ENCODE assay signal across 7 mouse cellular contexts in genomic region chr3:41081474-41082301, GRCm38 (mm10). TPM values are rescaled to one million over a fixed set of nuclear protein-coding genes. Genes with fewer than 3 reads are reported as not detected.
A peak's percentile ranks its signal among the peaks of the same experiment; 100 is the strongest.
DNase-seq lines count a peak whose midpoint lies in the region; ATAC-seq and TF ChIP-seq lines count a peak whose summit lies in the region.

No protein-coding gene starts in this region.

- no peak for TF ChIP-seq POLR2A in myocyte (IDR thresholded peaks at IDR 0.05; ENCODE audit: insufficient read length, low read depth)

- peak; percentile 43 for DNase-seq in CD4-positive helper T cell, adult 2 months (ENCODE audit: low read depth, low spot score)
- peak; percentile 57 for DNase-seq in MN1 (ENCODE audit: low spot score)
- DNase-seq in hindbrain, embryonic 11.5 days (ENCODE audit: low spot score), result peak; percentile 48
- DNase-seq in layer of hippocampus, adult 11-12 months (ENCODE audit: low spot score), result no peak

- WGBS in embryonic facial prominence, embryonic 15.5 days, result 2% methylated on average over 23 of the region's 23 CpGs
- 4% methylated on average over 23 of the region's 23 CpGs for WGBS in hindbrain, embryonic 11.5 days
- WGBS in limb, embryonic 15.5 days, result 1% methylated on average over 23 of the region's 23 CpGs

- peak overlapping the region; percentile 81 for H3K9ac ChIP-seq in embryonic facial prominence, embryonic 15.5 days
- peak overlapping the region; percentile 80 for H3K9ac ChIP-seq in hindbrain, embryonic 11.5 days (ENCODE audit: low read depth, low read length)
- peak overlapping the region; percentile 78 for H3K9ac ChIP-seq in limb, embryonic 15.5 days

- no peaks in the 10 kb centered on the region for H3K9me3 ChIP-seq in embryonic facial prominence, embryonic 15.5 days (replicated peaks)
- H3K9me3 ChIP-seq in hindbrain, embryonic 11.5 days (ENCODE audit: control insufficient read depth, low read length), result no peaks in the 10 kb centered on the region
- H3K9me3 ChIP-seq in limb, embryonic 15.5 days, result no peaks in the 10 kb centered on the region

- H3K4me3 ChIP-seq in embryonic facial prominence, embryonic 15.5 days (replicated peaks), result peak overlapping the region; percentile 92
- H3K4me3 ChIP-seq in hindbrain, embryonic 11.5 days (ENCODE audit: low read depth, low read length), result peak overlapping the region; percentile 88
- H3K4me3 ChIP-seq in limb, embryonic 15.5 days, result peak overlapping the region; percentile 96
- H3K4me3 ChIP-seq in myocyte, result peak overlapping the region; percentile 49

- peaks cover 59% of the 10 kb centered on the region for H3K79me2 ChIP-seq in myocyte (ENCODE audit: control insufficient read depth, insufficient read depth)

- peaks cover 13% of the 10 kb centered on the region for H3K4me1 ChIP-seq in embryonic facial prominence, embryonic 15.5 days
- 0 out of 2 replicates have a peak, but pooled peaks cover 6% of the 10 kb centered on the region for H3K4me1 ChIP-seq in hindbrain, embryonic 11.5 days (replicated peaks; ENCODE audit: control insufficient read depth, insufficient read depth, low read length)
- peaks cover 10% of the 10 kb centered on the region for H3K4me1 ChIP-seq in limb, embryonic 15.5 days

- peak overlapping the region; percentile 91 for H3K27ac ChIP-seq in embryonic facial prominence, embryonic 15.5 days (replicated peaks)
- peak overlapping the region; percentile 67; the same call in 1 of the 2 replicates for H3K27ac ChIP-seq in hindbrain, embryonic 11.5 days (ENCODE audit: low read depth, low read length)
- H3K27ac ChIP-seq in limb, embryonic 15.5 days, result peak overlapping the region; percentile 90

- peak overlapping the region; percentile 72 for H3ac ChIP-seq in myocyte (ENCODE audit: control insufficient read depth, insufficient read length)

- no peaks in the 10 kb centered on the region for H3K36me3 ChIP-seq in embryonic facial prominence, embryonic 15.5 days
- no peaks in the 10 kb centered on the region for H3K36me3 ChIP-seq in hindbrain, embryonic 11.5 days (ENCODE audit: control insufficient read depth, insufficient read depth, low read length)
- H3K36me3 ChIP-seq in limb, embryonic 15.5 days, result no peaks in the 10 kb centered on the region
- no peaks in the 10 kb centered on the region for H3K36me3 ChIP-seq in myocyte (ENCODE audit: control insufficient read depth, insufficient read depth)

- H3K27me3 ChIP-seq in embryonic facial prominence, embryonic 15.5 days, result no peaks in the 10 kb centered on the region
- no peaks in the 10 kb centered on the region for H3K27me3 ChIP-seq in hindbrain, embryonic 11.5 days (ENCODE audit: control insufficient read depth, insufficient read depth, low read length)
- H3K27me3 ChIP-seq in limb, embryonic 15.5 days, result no peaks in the 10 kb centered on the region
- no peaks in the 10 kb centered on the region for H3K27me3 ChIP-seq in myocyte (ENCODE audit: control insufficient read depth, insufficient read depth, insufficient read length)

- ATAC-seq in embryonic facial prominence, embryonic 15.5 days (ENCODE audit: insufficient number of reproducible peaks, low FRiP score, low TSS enrichment, low read depth), result no peak
- ATAC-seq in hindbrain, embryonic 11.5 days (ENCODE audit: low FRiP score), result no peak
- no peak for ATAC-seq in limb, embryonic 15.5 days (ENCODE audit: insufficient number of reproducible peaks, low FRiP score, low TSS enrichment, low read depth)

- H3K4me2 ChIP-seq in embryonic facial prominence, embryonic 15.5 days (replicated peaks), result peak overlapping the region; percentile 77
- H3K4me2 ChIP-seq in hindbrain, embryonic 11.5 days (replicated peaks; ENCODE audit: low read depth, low read length), result peak overlapping the region; percentile 74
- peak overlapping the region; percentile 76 for H3K4me2 ChIP-seq in limb, embryonic 15.5 days
- H3K4me2 ChIP-seq in myocyte (ENCODE audit: low read depth), result peak overlapping the region; percentile 95

TF ChIP-seq in myocyte, 11 proteins besides CTCF, POLR2A, EP300 and RAD21:
- TF ChIP-seq E2F4 (IDR thresholded peaks at IDR 0.05; ENCODE audit: insufficient read depth), result no peak
- no peak for TF ChIP-seq USF1 (IDR thresholded peaks at IDR 0.05; ENCODE audit: low read depth)
- TF ChIP-seq MYOD1 (IDR thresholded peaks at IDR 0.05; ENCODE audit: control insufficient read depth in 1 of 3, insufficient read length in 2 of 3, low read depth in 2 of 3), result no peak
- no peak for TF ChIP-seq SRF (IDR thresholded peaks at IDR 0.05; ENCODE audit: control insufficient read depth, insufficient read length, low read depth)

RNA-seq across cellular contexts. Expression of gene Pgrmc2, which starts 1.2 kb away (rescaled TPM):
- 46.1 and 47.6 TPM in 2 replicates for polyA plus RNA-seq in embryonic facial prominence, embryonic 15.5 days (2015; fragmentation: Nextera tagmentation; extraction: Ambion mirVana)
- polyA plus RNA-seq in hindbrain, embryonic 11.5 days (2014; fragmentation: Nextera tagmentation; extraction: Ambion mirVana), result 25.4 and 25.9 TPM in 2 replicates
- 40.3 and 46.2 TPM in 2 replicates for polyA plus RNA-seq in limb, embryonic 15.5 days (2015; fragmentation: Nextera tagmentation; extraction: Ambion mirVana)
- polyA plus RNA-seq in myocyte (2012; fragmentation: generic; extraction: Trizol), result 58.1 TPM
